Mouse (Mus musculus): Measurements from ENCODE around the gene Zfp879.

Gene Zfp879

GRCm38 (mm10) chr11:50841023-50841735 lies at the start of gene Zfp879:
Gene Zfp879, minus strand, starts transcription at chr11:50841552.
- in situ Hi-C loops (cut with MboI; ENCODE audit: low sequenced_read_pairs) = no loop called here

- in situ Hi-C loops (cut with MboI; ENCODE audit: low sequenced_read_pairs) = no loop called here
Measured at GRCm38 (mm10) chr11:50887390-50888128, 46.2 kb upstream of the Zfp879 start, which contains the start of gene Zfp454. Gene Zfp454, minus strand, starts transcription at chr11:50887651.

GRCm38 (mm10) chr11:50886933-50887293 lies 45.6 kb upstream of the Zfp879 start:
- in situ Hi-C loops (cut with MboI; ENCODE audit: low sequenced_read_pairs) = no loop called here

GRCm38 (mm10) chr11:50886231-50886932 lies 45.0 kb upstream of the Zfp879 start:
- in situ Hi-C loops (cut with MboI; ENCODE audit: low sequenced_read_pairs) = no loop called here

- in situ Hi-C loops (cut with MboI; ENCODE audit: low sequenced_read_pairs) = no loop called here
Measured at GRCm38 (mm10) chr11:50883756-50884155, 42.4 kb upstream of the Zfp879 start.

GRCm38 (mm10) chr11:50878641-50879040 lies 37.3 kb upstream of the Zfp879 start:
- in situ Hi-C loops (cut with MboI; ENCODE audit: low sequenced_read_pairs) = no loop called here

- in situ Hi-C loops (cut with MboI; ENCODE audit: low sequenced_read_pairs) = no loop called here
Measured at GRCm38 (mm10) chr11:50850989-50851601, 9.7 kb upstream of the Zfp879 start.

- in situ Hi-C loops (cut with MboI; ENCODE audit: low sequenced_read_pairs) = no loop called here
Measured at GRCm38 (mm10) chr11:50850177-50850735, 8.9 kb upstream of the Zfp879 start, which contains the start of gene Grm6. Gene Grm6, plus strand, starts transcription at chr11:50850685.

GRCm38 (mm10) chr11:50849310-50849709 lies 8.0 kb upstream of the Zfp879 start:
- in situ Hi-C loops (cut with MboI; ENCODE audit: low sequenced_read_pairs) = no loop called here

GRCm38 (mm10) chr11:50848520-50849137 lies 7.3 kb upstream of the Zfp879 start:
- in situ Hi-C loops (cut with MboI; ENCODE audit: low sequenced_read_pairs) = no loop called here

GRCm38 (mm10) chr11:50847047-50847446 lies 5.7 kb upstream of the Zfp879 start:
- in situ Hi-C loops (cut with MboI; ENCODE audit: low sequenced_read_pairs) = no loop called here

GRCm38 (mm10) chr11:50845951-50846350 lies 4.6 kb upstream of the Zfp879 start:
- in situ Hi-C loops (cut with MboI; ENCODE audit: low sequenced_read_pairs) = no loop called here

GRCm38 (mm10) chr11:50835727-50836126 lies 5.6 kb downstream of the Zfp879 start:
- in situ Hi-C loops (cut with MboI; ENCODE audit: low sequenced_read_pairs) = no loop called here

- in situ Hi-C loops (cut with MboI; ENCODE audit: low sequenced_read_pairs) = no loop called here
Measured at GRCm38 (mm10) chr11:50827010-50827953, 14.1 kb downstream of the Zfp879 start, which contains the start of gene Zfp354c. Gene Zfp354c, minus strand, starts transcription at chr11:50827724.

- in situ Hi-C loops (cut with MboI; ENCODE audit: low sequenced_read_pairs) = no loop called here
Measured at GRCm38 (mm10) chr11:50826214-50826613, 15.1 kb downstream of the Zfp879 start.

GRCm38 (mm10) chr11:50814233-50814632 lies 27.1 kb downstream of the Zfp879 start:
- in situ Hi-C loops (cut with MboI; ENCODE audit: low sequenced_read_pairs) = no loop called here

GRCm38 (mm10) chr11:50798836-50799235 lies 42.5 kb downstream of the Zfp879 start:
- in situ Hi-C loops (cut with MboI; ENCODE audit: low sequenced_read_pairs) = no loop called here

- in situ Hi-C loops (cut with MboI; ENCODE audit: low sequenced_read_pairs) = no loop called here
Measured at GRCm38 (mm10) chr11:50797674-50798073, 43.7 kb downstream of the Zfp879 start.

Data from CH12F3 (cell line).